Mouse (Mus musculus) T-cell, adult 2 months (primary cell): ENCODE data around the gene Meis1.

Source experiments
- DNase-seq: peaks from one replicate; pipeline ENCODE4 v3.0.0; 2022; ENCODE audit warnings: low spot score

The Meis1 gene

DNA sequence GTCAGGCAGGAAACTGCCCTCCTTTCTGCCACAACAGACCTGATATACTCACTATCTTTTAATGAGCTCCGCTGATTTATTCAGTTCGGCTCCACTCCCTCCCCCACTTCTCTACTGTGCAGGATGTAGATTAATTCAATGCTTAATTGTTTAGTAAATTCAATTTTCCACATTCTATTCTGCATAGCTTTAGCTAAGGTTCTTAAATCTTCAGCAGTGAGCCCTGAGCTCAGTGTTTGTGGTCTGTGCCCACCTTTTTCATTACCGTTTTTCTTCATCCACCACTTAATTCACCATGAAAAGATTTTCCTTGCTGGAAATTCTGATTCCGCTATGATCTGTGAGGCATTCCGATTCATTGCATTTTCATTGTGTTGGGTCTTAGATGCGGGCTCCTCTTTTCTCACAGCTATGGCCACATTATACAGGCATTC, 28.5 kb downstream of the Meis1 start:
- DNase-seq, result no peak

DNA sequence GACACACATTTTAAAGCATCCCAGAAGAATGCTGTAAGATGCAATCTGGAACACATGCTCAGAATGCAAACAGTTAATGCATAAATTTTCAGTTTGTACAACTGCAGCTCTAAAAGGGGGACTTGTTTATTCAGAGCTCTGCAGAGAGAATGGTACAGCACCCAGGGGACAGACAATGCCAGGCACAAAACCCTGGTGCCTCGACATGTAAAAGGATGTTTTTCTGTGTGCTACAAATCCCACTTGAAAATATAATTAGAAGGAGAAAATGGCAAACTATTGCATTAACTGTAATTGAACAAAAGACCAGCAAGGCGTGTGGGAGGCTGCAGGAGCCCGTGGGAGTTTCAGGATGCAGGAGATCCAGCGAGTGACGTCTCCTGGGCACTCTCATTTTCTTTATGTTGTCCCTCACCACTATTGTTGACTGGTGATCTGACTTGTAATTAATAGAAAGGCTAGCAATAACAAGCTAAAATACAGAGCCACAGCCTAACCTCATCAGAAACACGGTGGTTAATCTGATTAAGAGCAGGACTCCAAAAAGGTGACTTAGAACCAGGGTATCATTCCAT, 29.0 kb downstream of the Meis1 start:
- no peak for DNase-seq

DNA sequence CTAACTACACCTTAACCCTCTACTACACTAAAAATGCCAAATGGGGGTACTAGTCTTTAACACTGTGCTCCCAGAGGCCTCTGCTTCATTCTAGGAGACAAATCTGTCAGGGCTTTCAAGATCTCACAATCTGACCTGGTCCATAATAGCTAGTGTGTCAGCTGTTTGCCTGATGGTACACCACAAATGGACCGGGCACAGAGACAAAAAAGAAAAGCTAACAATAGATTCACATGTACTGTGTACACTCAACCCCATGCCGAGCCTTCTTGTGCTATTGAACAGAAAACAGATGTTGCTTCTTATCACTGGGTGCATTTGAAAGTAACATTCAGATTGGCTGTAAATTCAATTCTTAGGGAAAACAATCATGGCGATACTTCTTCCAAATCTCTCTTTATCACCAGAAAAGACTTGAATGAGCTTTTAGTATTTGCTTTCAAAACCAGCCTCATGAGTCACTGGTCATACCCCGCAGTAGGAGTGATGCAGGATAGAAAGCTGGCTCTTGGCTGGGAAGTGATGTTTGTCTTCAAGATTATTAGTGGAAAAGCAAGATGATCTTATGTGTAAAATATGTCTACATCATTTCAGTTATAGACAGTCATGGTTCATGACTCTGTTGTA, 30.0 kb downstream of the Meis1 start:
- DNase-seq, result no peak

DNA sequence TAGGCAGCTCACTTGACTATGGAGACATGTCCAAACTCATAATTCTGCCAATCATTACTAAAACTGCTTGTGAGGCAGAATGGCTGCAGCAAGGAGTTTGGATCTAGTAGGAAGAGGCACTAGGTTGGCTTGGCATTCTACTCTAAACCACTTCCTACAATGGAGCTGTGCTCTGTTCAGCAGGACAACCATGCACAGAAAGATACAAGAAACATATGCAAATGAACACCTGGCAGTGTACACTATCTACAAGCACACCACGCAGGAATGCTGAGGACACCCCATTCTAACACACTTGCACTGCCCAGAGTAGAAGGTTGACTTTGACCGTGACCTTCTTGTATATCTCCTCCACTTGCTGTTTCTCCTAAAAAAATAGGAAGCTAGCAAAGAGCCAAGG, 35.0 kb downstream of the Meis1 start:
- no peak for DNase-seq

DNA sequence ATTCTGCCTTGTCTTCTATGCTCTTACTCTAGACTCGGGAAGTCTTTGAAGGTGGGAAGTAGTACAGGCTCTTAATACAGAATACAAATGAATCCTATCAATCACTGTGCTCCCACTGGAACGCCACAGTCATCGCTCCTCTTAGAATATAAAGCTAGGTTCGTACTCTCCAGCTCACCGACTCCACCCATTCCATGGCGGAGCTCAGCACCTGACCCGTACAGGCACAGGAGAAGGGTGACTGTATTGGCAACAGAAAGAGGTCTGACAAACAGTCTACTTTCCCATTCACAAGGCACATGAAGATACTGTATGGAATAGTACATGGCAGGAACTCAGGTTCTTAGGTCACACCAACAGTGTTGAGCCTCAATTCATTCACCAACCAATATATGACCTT, 35.5 kb downstream of the Meis1 start:
- no peak for DNase-seq

DNA sequence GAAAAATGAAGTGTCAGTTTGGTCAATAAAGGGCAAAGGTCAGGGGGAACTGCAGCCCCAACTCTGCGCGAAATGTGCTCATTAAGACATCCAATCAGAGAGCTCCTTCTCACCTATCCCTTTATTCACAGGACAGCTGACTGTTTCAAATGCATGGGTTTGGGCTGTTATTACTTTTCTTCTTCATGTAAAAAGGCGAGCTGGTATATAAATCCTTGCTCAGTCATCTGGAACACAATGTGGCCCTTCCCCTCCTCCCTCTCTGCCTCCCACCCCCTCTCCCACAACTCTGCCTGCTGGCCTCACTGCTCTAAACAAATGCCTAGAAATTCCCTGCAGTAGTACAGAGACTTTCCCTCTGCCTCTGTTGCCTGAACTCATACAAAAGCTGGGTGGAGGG, 36.5 kb downstream of the Meis1 start:
- DNase-seq, result no peak

DNA sequence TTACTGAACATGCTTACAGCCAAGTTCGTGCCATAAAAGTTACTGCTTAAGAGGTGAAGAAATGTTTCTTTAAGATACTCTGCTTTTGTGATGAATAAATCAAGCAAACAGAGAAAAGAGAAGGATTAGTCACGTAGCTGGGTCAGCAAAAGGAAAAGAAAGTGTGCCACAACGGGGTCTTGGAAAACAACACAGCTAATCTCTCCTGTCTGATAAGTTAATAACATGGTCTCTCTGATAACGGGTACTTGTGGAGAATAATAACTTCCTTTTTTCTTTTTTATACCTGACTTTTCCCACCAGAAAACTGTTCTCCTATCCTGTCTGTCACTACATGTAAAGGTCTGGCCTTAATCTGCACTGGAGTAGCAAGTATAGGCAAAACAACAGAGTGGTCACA, 37.4 kb downstream of the Meis1 start:
- DNase-seq, result no peak

DNA sequence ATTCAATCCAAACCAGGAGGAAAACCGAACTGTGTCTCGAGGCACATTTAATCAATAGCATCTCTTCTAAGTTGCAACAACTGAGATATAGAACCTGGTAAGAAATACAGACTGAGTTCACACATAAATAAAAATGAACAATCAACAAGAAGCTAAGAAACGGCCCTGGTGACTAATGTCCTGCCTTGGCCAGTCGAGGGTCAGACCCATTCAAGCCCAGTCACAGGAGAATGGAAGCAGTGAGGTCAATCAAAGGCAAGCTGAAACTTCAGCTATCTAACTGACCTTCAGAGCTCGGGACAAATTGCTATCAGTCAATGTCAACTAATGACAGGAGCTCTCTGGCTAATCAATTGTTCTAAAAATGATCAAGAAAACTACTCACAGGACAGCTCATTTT, 38.2 kb downstream of the Meis1 start:
- no peak for DNase-seq

DNA sequence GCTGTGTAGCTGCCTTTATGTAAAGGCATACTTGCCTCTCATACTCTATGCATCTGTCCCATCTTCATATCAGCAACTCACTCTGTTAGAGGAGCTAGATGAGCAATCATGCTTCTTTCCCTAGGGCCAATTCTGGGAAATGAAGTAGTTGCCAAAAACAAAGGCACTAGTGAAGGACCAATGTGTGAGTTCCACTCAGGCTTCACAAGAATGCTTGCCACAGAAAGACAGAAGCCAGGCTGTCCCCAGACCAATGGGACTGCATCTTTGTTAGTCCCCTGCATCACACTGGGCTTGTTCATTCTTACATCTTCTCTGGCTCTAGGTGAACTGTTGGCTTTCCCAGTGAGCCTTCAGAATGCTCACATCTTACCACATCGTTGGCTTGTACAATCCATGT, 43.7 kb downstream of the Meis1 start:
- no peak for DNase-seq

DNA sequence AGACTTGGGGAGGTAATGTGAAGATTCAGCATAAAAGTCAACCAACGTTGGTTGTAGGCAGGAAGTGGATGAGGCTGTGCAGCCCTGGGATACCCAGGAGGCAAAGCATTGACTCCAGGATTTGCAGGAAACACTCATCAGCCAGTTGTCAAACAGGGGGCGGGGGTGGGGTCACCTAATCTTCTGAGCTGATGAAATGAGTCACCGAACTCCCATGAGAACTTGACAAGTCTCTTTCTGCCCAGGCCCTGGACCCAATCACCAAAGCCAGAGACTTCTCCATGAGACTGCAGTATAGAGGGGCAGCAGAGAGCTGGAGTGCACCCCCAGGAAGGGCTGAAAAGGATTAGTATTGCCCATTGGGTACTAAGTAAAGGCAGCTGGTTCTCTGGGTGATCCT, 45.0 kb downstream of the Meis1 start:
- no peak for DNase-seq

DNA sequence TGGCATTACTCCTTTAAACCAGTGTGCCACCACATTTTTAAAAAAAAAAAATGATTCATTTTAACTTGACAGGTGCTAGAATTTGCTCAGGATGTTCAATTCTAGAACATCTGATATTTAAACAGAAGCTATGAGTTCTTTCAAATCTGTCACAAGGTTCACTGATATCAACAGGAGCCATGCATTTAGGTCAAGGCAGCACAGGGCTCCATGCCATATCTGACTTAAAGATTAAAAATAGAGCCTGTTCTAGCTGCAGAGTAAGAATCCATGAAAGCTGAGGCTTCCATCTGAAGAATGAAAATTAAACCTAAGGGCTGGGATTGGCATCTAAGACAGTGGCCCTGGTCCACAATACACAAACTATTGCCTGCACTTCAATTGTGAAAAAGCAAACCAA, 45.8 kb downstream of the Meis1 start:
- DNase-seq, result no peak

DNA sequence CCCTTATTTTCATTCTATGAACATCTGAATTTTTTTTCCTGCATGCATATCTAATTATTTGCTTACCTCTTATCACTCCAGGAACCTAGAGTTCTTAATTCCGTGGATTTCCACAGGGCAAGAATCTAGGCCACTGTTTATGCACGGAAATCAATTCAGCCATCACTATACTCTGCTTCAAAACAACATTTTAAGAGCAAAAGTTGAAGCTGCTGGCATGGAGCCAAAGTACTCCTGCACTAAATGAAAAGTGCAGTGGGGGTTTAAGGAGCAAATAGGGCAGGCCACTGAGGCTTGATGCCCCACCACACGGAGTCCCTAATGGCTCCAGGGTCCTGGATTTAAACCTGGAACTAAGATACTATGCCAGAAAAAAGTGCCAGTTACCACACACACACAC, 47.2 kb downstream of the Meis1 start:
- DNase-seq, result no peak

DNA sequence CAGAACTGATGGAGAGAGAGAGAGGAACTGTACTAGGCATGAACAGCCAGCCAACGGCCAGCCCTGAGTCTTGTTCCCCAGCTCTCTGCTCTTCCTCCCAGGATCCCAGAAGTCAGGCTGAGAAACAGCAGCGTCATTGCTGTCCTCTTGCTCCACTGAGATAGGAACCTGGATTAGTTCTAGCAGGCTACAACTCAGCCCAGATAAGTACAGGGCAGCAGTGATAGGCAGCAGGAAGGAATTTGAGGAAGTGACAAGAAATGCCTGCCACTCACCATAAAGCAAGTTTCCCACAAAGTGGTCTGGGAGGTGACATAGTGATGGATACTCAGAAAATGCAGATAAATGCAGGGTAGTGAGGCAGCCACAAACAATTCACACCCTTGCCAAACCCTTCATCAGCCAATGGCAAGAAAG, 48.9 kb downstream of the Meis1 start:
- DNase-seq, result no peak

DNA sequence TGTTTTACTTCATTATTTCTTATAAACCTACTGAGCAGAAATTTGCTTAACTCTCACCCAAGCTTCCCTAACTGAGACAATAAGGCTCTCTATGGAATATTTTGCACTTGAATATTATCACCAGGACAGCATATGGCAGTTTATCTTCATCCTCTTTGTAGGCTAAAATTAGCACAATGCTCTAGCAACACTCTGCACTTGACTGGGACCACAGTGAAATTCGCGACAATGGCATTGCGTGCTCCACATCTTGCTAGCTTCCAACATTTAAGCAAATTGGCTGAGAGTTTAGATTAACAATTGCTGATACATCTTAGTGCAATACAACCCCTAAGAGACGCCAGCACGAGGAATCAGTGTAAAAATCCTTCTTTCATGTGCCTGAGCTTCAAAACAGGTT, 54.4 kb downstream of the Meis1 start:
- no peak for DNase-seq

DNA sequence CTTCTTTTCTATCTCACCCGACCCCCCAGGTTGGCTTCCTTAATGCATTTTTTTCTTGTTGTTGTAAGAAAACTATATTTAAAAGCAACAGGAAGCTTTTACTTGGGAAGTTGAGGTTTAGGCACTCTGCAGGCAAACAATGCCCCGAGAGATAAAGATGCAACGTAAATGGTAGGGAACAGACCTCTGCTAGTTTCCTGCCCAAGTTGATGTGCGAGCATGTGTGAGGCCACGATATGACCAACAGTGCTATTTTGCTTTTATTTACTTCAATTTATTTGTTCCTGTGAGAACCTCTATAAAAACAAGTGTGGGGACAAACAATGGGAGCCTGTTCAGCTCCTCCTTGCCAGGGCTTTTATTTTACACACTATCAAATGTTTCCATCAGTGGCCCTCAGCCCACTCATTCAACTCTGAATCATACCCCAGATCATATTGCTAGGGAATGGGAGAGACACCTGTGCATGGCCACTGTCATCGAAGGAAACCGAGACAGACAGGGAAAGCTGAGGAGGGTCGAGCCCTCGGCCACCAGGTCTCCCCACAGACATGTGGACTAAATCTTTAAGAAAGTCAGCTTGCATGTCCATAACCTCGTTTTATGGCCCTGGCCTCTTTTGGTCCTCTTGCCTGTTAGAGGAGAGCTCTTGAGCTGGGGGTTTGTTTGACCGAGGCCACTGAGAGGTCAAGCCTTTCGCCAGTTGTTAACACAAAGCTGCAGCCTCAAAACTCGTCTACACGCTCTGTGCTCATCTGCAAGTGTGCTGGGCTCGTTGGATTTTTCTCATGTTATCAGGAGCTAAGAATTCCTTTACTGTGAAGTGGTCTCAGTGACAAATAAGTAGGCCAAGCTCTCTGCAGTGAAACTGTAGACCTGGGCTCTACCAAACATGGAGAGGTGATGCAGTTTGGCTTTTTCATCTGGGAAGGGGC, 55.3 kb downstream of the Meis1 start:
- no peak for DNase-seq

DNA sequence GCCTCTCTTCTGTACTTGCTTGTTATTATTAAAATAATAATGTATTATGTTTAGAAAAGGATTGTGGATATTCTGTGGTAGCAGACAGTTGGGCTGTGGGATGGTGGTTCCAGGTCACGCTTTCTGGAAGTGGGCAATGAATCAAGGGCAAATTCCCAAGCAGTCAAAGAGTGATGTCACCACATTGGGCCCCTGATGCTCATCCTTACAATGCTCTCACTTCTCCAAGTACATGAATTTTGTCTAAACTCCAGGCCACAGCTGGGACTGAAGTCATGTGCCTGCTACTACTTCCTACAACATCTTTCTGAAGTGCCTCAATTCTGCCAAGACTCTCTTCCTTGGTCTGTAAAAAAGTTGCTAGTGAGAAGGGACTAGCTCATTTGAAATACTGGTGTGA, 59.3 kb downstream of the Meis1 start:
- DNase-seq, result no peak

DNA sequence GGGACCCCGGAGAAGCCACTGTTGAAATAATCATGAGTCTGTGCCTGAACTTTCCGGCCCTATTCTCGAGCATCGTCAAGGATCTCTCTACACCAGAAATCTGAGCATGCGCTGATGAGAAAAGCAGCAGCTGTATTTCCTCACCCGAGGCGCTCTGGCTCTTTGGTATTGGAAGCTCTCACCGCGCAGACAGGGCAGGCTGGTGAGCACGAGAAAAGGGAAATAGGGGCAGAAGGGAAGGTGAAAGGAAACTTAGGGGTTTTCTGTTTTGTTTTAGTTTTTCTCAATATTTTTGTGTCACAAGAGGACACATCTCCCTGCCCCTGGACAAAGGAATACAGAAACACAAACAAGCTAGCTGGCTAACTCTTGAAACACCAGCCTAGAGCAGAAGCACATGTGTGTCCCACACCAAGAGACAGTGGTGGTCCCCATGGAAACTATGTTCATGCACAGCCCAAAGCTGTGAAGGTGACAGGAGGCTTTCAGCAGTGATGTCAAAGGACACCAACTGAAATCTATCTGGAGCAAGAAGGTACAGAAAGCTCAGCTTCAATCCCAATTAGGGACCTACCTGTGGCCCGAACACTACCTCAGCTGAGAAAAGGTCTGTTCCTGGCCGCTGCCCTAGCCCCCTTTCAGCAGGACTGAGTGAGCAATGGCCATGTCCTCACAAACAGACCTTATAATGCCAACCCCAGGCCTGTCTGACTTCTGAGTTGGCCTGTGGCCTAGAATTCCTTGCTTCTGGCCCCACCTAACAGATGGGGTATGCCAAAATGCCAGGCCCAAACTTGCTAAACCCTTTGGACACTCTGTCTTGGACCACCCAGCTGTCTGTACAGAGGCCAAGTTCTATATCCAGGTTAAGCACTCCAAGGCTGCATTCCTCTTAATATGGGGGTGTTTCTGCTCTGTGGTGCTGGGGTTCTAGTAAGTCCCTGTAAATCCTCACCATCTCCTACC, 60.7 kb downstream of the Meis1 start:
- no peak for DNase-seq

DNA sequence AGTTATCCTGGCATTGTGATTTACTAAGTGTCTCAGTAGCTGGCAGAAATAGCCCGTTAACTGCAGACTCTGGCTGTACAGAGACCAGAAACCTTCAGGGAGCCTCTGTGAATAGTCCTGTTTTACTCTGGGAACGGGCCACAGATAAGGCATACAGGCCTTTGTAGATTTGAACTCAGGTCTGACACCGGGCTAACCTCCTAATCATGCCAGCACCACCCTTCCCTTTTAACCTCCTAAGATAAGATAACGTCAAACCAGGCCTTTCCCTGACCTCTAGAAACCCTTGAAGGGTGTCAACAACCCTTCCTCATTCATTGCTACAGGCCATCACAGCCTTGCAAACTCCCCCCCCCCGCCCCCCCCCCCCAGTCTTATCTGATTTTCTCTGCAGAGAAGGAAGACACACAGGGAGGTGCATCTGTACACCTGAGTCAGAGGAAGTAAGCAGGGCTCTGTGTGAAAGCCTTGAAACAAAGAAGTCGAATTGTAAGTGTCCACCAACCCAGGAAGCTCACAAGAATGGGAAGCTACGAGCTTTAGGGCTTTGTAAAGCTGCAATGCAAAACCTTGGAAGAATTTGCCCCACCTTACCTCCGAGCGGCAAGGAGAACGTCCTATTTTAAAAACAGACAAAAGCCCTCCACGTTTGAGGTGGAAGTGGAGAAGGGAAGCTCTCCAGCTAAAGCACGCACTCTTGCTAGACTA, 61.5 kb downstream of the Meis1 start:
- DNase-seq, result no peak

DNA sequence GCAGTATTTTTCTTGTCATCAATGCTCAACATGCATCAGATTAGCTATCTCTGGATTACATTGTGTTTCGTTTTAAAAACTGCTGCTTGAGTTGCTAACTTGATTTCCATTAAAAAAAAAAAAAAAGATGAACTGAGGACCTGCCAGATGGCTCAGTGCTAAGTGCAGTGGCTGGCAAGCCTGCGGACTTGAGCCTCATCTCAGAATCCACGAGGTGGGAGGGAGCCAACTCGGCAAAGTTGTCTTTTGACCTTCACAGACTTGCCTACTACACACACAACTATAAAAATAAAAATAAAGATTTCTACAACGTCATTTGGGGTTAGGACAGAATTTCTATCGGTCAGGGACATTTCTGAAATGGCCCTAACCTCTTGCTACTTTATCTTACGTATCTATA, 62.8 kb downstream of the Meis1 start:
- no peak for DNase-seq

DNA sequence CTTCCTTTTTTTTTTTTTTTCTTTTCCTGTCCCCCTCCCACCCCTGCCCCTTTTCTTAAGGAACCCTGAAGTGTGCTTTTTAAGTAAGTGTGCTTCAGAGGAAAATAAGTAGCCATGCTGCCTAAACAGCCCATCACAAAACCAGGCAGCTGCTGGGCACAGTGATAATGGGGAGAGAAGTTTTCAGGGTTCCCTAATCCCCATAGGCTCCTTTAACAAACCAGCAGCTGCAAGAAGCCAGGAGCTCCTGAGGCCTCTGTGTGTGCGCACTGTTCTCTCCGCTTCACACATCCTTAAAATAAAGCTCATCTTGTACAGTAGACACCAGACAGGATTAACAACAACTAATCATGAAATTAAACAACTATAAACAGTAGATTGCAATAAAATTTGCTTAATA, 63.9 kb downstream of the Meis1 start:
- no peak for DNase-seq

DNA sequence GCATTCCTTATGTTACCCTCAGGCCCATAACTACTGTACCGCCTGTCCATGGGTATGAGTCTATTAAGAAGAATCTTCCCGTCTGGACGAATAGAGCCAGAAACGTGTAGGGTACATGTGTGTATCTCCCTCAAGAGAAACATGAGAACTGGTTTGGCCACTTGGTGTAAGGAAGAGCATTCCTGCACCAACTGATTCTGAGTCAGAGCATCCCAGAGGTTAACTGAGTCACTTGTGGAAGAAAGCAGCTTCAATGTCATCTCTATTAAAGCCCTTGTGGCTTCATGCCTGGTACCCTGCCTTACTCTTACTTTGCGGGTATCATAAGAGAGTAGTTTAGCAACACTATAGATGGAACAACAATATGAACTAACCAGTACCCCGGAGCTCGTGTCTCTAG, 64.9 kb downstream of the Meis1 start:
- DNase-seq, result no peak
